In genomic region chr7:80607503-80607902, GRCm38 (mm10) we compare ENCODE assay signal across 33 mouse cellular contexts.
"Had no signal": no experiment of that assay in that cellular context is flagged by ENCODE, and none has a peak within 500 bp of the region (broad histone marks: within the 10 kb centered on the region; RNA-seq: fewer than 3 reads in every experiment).

No protein-coding gene starts in this region.

- H3K27me3 ChIP-seq: heart, embryonic 13.5 days; heart, embryonic 15.5 days; hindbrain, embryonic 12.5 days; hindbrain, embryonic 15.5 days; intestine, embryonic 15.5 days; kidney, embryonic 15.5 days had no signal

- ATAC-seq: hindbrain, embryonic 16.5 days; hindbrain, postnatal 0 days; inflammation-experienced regulatory T-cells, adult 6 months; intestine, embryonic 15.5 days; intestine, embryonic 16.5 days; intestine, postnatal 0 days had no signal

- H3K4me1 ChIP-seq: hindbrain, embryonic 15.5 days had no signal

- H3K4me2 ChIP-seq: heart, embryonic 11.5 days; heart, embryonic 12.5 days; heart, embryonic 13.5 days; heart, embryonic 15.5 days; hindbrain, embryonic 12.5 days; hindbrain, embryonic 14.5 days; hindbrain, embryonic 15.5 days; intestine, embryonic 15.5 days; kidney, embryonic 15.5 days had no signal

- H3K4me3 ChIP-seq: heart, embryonic 10.5 days; heart, embryonic 12.5 days; heart, embryonic 13.5 days; heart, embryonic 15.5 days; hindbrain, embryonic 12.5 days; hindbrain, embryonic 15.5 days; intestine, embryonic 15.5 days; kidney, embryonic 15.5 days; layer of hippocampus, adult 2 months had no signal

- DNase-seq: heart, postnatal 10 days; heart, postnatal 14 days; heart, postnatal 36 days; heart, postnatal 4 days; kidney, adult 11 months; kidney, adult 18-20 months; kidney, adult 2 months; kidney, adult 8-10 months; kidney, adult 9 months; kidney, postnatal 10 days; kidney, postnatal 14 days; kidney, postnatal 25 days; kidney, postnatal 36 days; kidney, postnatal 4 days; layer of hippocampus, adult 9-11 months; layer of hippocampus, postnatal 36 days had no signal

- H3K27ac ChIP-seq: heart, embryonic 10.5 days; heart, embryonic 13.5 days; heart, embryonic 15.5 days; hindbrain, embryonic 12.5 days; hindbrain, embryonic 14.5 days; hindbrain, embryonic 15.5 days; hindbrain, postnatal 0 days; intestine, embryonic 15.5 days; kidney, embryonic 15.5 days; kidney, postnatal 0 days; layer of hippocampus, adult 2 months had no signal

- H3K9me3 ChIP-seq: heart, embryonic 10.5 days; heart, embryonic 12.5 days; heart, embryonic 13.5 days; heart, embryonic 15.5 days; hindbrain, embryonic 12.5 days; hindbrain, embryonic 15.5 days; intestine, embryonic 15.5 days; kidney, embryonic 15.5 days had no signal

- H3K9ac ChIP-seq: heart, embryonic 12.5 days; heart, embryonic 13.5 days; heart, embryonic 15.5 days; hindbrain, embryonic 12.5 days; hindbrain, embryonic 14.5 days; hindbrain, embryonic 15.5 days; intestine, embryonic 15.5 days; kidney, embryonic 15.5 days had no signal

- H3K36me3 ChIP-seq: hindbrain, embryonic 12.5 days; intestine, embryonic 15.5 days had no signal
